Mouse (Mus musculus) inflammation-experienced regulatory T-cells, adult 16 weeks (primary cell): ENCODE measurements around the gene Zfp189. TPM values are rescaled to one million over a fixed set of nuclear protein-coding genes. Genes with fewer than 3 reads are reported as not detected.

ENCODE experiments used
- polyA plus RNA-seq: library from polyadenylated mRNA; unstranded; fragments of 100-300 nt; shearing (Covaris generic); gene quantifications from one replicate; pipeline ENCODE4 v1.2.1, GENCODE M21; 2017

Zfp189 gene
- polyA plus RNA-seq, result 6.2 TPM

GRCm38 (mm10) chr4:49520572-49521340, at the start of gene Zfp189, which contains the start of gene Mrpl50:
Gene Zfp189, plus strand, starts transcription at chr4:49521176.
Gene Mrpl50, minus strand, starts transcription at chr4:49521093.

GRCm38 (mm10) chr4:49473435-49474100, 47.4 kb upstream of the Zfp189 start, which contains the start of gene Acnat1:
Gene Acnat1, minus strand, starts transcription at chr4:49473912.

GRCm38 (mm10) chr4:49506386-49506785, 14.6 kb upstream of the Zfp189 start, which contains the start of gene Baat:
Gene Baat, minus strand, starts transcription at chr4:49506557.

DNA sequence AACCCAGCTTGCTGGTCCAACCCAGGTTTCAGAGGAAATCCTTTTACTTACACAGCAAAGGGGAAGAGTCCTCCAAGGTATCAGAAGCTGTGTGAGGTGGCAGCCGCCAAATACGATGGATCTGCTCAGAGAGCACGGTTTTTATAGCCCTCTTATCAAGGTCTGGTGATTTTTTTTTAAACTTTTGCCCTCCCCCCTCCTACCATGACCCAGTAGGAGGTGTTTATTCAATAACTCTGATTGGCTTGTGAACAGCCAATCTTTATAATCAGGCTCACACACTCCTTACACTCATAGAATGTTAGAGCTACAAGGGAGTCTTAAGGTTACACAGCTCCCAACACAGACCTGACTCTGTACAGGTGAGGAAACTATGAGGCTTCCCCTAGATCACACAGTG, 28.4 kb downstream of the Zfp189 start, which contains the start of gene Aldob:
Gene Aldob (minus strand): TSS at position 164 of the 400 bp plus-strand sequence.

Other genes with a start within 250 kb of the Zfp189 start
- gene Acnat2, start 113.0 kb upstream of the Zfp189 start, polyA plus RNA-seq, result not detected
- gene Acnat1, start 47.3 kb upstream of the Zfp189 start, polyA plus RNA-seq, result not detected
- not detected for gene Baat, start 14.6 kb upstream of the Zfp189 start, polyA plus RNA-seq
- 33.1 TPM for gene Mrpl50, start 83 bp upstream of the Zfp189 start, polyA plus RNA-seq
- not detected for gene Aldob, start 28.4 kb downstream of the Zfp189 start, polyA plus RNA-seq
- gene Tmem246, start 76.7 kb downstream of the Zfp189 start, polyA plus RNA-seq, result not detected
- gene Rnf20, start 110.8 kb downstream of the Zfp189 start, polyA plus RNA-seq, result 70.5 TPM
- gene Ppp3r2, start 160.8 kb downstream of the Zfp189 start, polyA plus RNA-seq, result not detected